Mouse (Mus musculus) heart, embryonic 14.5 days (tissue): ENCODE measurements around the gene Frmd8. TPM values are rescaled to one million over a fixed set of nuclear protein-coding genes. Genes with fewer than 3 reads are reported as not detected.
"Not testable (repeated sequence)": the region's sequence is repeated elsewhere in the genome, so short reads cannot be mapped to it uniquely, and the experiment has no call there.

Experiments used
- ATAC-seq: fragments of 200-750 bp; cut with Nextera tagmentation; 2 replicates; pipeline ENCODE4 v1.8.0; 2017; ENCODE audit warnings: low read depth, moderate TSS enrichment; ENCODE audit not compliant: insufficient number of reproducible peaks, insufficient read depth, low FRiP score
- H3K27ac ChIP-seq, 2 experiments: fragments of 200-500 bp in 1 of 2; fragments of 300-500 bp in 1 of 2; sonication (generic) in 1 of 2; replicated peaks in 1 of 2; 2 replicates each; pipeline ENCODE4 v1.5.1; 2012 to 2014; ENCODE audit warnings: low read depth in 2 of 2, low read length in 2 of 2, control low read depth in 1 of 2, mild to moderate bottlenecking in 1 of 2, mixed read lengths in 1 of 2; ENCODE audit not compliant: control insufficient read depth in 1 of 2, insufficient read depth in 1 of 2
- H3K27me3 ChIP-seq: fragments of 300-500 bp; sonication (generic); 2 replicates; pipeline ENCODE4 v1.6.1; 2014; ENCODE audit warnings: mild to moderate bottlenecking, low read length, control low read depth; ENCODE audit not compliant: control insufficient read depth, insufficient read depth
- H3K36me3 ChIP-seq: fragments of 300-500 bp; sonication (generic); 2 replicates; pipeline ENCODE4 v1.6.1; 2014; ENCODE audit warnings: mild to moderate bottlenecking, control low read depth, low read length, mixed read lengths; ENCODE audit not compliant: control insufficient read depth, insufficient read depth
- H3K4me1 ChIP-seq, 2 experiments: fragments of 200-500 bp in 1 of 2; fragments of 300-500 bp in 1 of 2; sonication (generic) in 1 of 2; 2 replicates each; pipeline ENCODE4 v1.6.1; 2012 to 2014; ENCODE audit warnings: low read length in 2 of 2, control low read depth in 1 of 2, mixed read lengths in 1 of 2; ENCODE audit not compliant: control insufficient read depth in 2 of 2, insufficient read depth in 2 of 2
- H3K4me2 ChIP-seq: fragments of 300-500 bp; sonication (generic); 2 replicates; pipeline ENCODE4 v1.6.1; 2014; ENCODE audit warnings: mild to moderate bottlenecking, low read length
- H3K4me3 ChIP-seq, 2 experiments: fragments of 200-500 bp in 1 of 2; fragments of 300-500 bp in 1 of 2; sonication (generic) in 1 of 2; 2 replicates each; pipeline ENCODE4 v1.5.1; 2012 to 2014; ENCODE audit warnings: low read length in 2 of 2, mild to moderate bottlenecking in 2 of 2, control low read depth in 1 of 2, low read depth in 1 of 2, moderate library complexity in 1 of 2; ENCODE audit not compliant: control insufficient read depth in 1 of 2, insufficient read depth in 1 of 2
- H3K9ac ChIP-seq: fragments of 300-500 bp; sonication (generic); 2 replicates; pipeline ENCODE4 v1.6.1; 2014; ENCODE audit warnings: mild to moderate bottlenecking, low read length
- H3K9me3 ChIP-seq: fragments of 300-500 bp; sonication (generic); 2 replicates; pipeline ENCODE4 v1.6.1; 2016; ENCODE audit warnings: low read length, control low read depth; ENCODE audit not compliant: control insufficient read depth
- WGBS: fragments of 180-500 bp; shearing (Covaris S2); extraction: QIAGEN DNeasy Blood & Tissue Kit; methylation state at CpG from one replicate; pipeline ENCODE4 v1.1.7; 2014; 5-methylcytosine and 5-hydroxymethylcytosine counted together
- polyA plus RNA-seq: library from polyadenylated mRNA; unstranded; fragments of >200 nt; fragmentation: Nextera tagmentation; extraction: Ambion mirVana; gene quantifications from 2 replicates; pipeline ENCODE4 v1.2.1, GENCODE M21; 2014

Frmd8 gene
- polyA plus RNA-seq, 1 experiment from 2014 or later: 18.5 TPM

- no peaks in the 10 kb centered on the region for H3K36me3 ChIP-seq
- no peaks in the 10 kb centered on the region for H3K9me3 ChIP-seq
- no peak overlapping the region for H3K27ac ChIP-seq
- H3K9ac ChIP-seq: no peak overlapping the region
- ATAC-seq: no peak; the same call in 1 of the 2 replicates
- no peak overlapping the region for H3K4me3 ChIP-seq
- no peaks in the 10 kb centered on the region for H3K27me3 ChIP-seq
- H3K4me1 ChIP-seq: peaks cover 0 to 10% of the 10 kb centered on the region in 2 experiments; a peak in 3 of 4 replicates
- WGBS: 9% methylated on average over 1 of the region's 1 CpGs
- no peak overlapping the region for H3K4me2 ChIP-seq
Measured at GRCm38 (mm10) chr19:5883935-5884334, 8.9 kb upstream of the Frmd8 start.

DNA sequence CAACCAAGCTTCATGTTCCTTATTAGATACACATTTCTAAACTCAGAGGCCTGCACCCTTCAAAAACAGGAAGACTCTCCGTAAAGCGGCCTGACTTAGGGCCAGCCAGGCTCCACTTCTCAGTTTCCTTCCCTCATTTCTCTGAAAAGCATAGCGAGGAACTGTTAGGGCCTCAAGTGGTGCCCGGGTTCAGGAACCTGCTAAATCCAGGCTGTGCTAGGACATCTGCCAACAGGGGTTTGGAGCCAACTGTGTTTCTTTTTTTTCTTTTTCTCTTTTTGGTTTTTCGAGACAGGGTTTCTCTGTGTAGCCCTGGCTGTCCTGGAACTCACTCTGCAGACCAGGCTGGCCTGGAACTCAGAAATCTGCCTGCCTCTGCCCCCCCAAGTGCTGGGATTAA is 7.0 kb upstream of the Frmd8 start:
- H3K36me3 ChIP-seq, H3K4me3 ChIP-seq, H3K4me2 ChIP-seq, H3K27me3 ChIP-seq, H3K9ac ChIP-seq, H3K9me3 ChIP-seq, H3K27ac ChIP-seq, ATAC-seq: not testable (repeated sequence)
- WGBS: 84% methylated on average over 5 of the region's 5 CpGs
- H3K4me1 ChIP-seq: peaks cover 3 to 28% of the 10 kb centered on the region in 2 experiments

DNA sequence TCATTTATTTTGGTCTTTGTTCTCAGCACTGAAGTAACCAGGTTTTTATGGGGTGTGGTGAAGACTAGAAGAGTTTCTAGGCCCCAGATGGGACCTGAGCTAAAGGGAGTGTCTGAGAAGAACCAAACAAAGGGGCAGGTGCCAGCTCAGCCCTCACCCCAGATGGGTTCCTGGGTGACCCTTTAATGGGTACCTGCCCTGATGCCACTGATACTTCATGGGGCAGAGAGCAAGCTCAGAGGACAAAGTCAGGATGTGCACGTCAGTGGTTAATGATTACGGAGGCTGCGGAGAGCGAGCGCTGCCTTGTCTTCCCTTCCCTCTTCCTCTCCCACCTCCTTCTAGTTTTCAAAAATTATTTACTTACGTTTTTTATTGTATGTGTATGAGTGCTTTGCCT is 6.1 kb upstream of the Frmd8 start:
- WGBS: 90% methylated on average over 6 of the region's 6 CpGs
- H3K36me3 ChIP-seq: no peaks in the 10 kb centered on the region
- H3K9me3 ChIP-seq: no peaks in the 10 kb centered on the region
- no peak overlapping the region for H3K9ac ChIP-seq
- no peak overlapping the region for H3K27ac ChIP-seq
- ATAC-seq: no peak
- no peaks in the 10 kb centered on the region for H3K27me3 ChIP-seq
- no peak overlapping the region for H3K4me2 ChIP-seq
- peaks cover 3 to 28% of the 10 kb centered on the region in 2 experiments for H3K4me1 ChIP-seq
- no peak overlapping the region for H3K4me3 ChIP-seq

- H3K36me3 ChIP-seq: no peaks in the 10 kb centered on the region
- H3K27me3 ChIP-seq: no peaks in the 10 kb centered on the region
- H3K9me3 ChIP-seq: no peaks in the 10 kb centered on the region
- 94% methylated on average over 7 of the region's 7 CpGs for WGBS
- no peak for ATAC-seq
- peaks cover 8 to 33% of the 10 kb centered on the region in 2 experiments for H3K4me1 ChIP-seq
- no peak overlapping the region for H3K4me2 ChIP-seq
- H3K4me3 ChIP-seq: no peak overlapping the region
- no peak overlapping the region for H3K27ac ChIP-seq
- H3K9ac ChIP-seq: no peak overlapping the region
Measured at GRCm38 (mm10) chr19:5879735-5880134, 4.7 kb upstream of the Frmd8 start.

- peak overlapping the region; percentile 50; the same call in 1 of the 2 replicates for H3K4me2 ChIP-seq
- no peak overlapping the region for H3K4me3 ChIP-seq
- no peaks in the 10 kb centered on the region for H3K9me3 ChIP-seq
- H3K27ac ChIP-seq: no peak overlapping the region
- 78% methylated on average over 3 of the region's 3 CpGs for WGBS
- peaks cover 8 to 35% of the 10 kb centered on the region in 2 experiments for H3K4me1 ChIP-seq
- ATAC-seq: no peak
- H3K9ac ChIP-seq: peak overlapping the region; percentile 67
- no peaks in the 10 kb centered on the region for H3K36me3 ChIP-seq
- no peaks in the 10 kb centered on the region for H3K27me3 ChIP-seq
Measured at GRCm38 (mm10) chr19:5878916-5879315, 3.8 kb upstream of the Frmd8 start.

- Histone ChIP-seq H3K9me3 (no peaks in the 10 kb centered on the region), H3K27me3 (no peaks in the 10 kb centered on the region), H3K9ac (peak overlapping the region; percentile 67), H3K36me3 (0 out of 2 replicates have a peak, but pooled peaks cover 5% of the 10 kb centered on the region), H3K4me2 (peak overlapping the region; percentile 50), H3K4me3 (peak overlapping the region in 1 of 2 experiments; percentile 25; a peak in 2 of 4 replicates), H3K27ac (peak overlapping the region in 1 of 2 experiments; percentile 76; a peak in 1 of 4 replicates), H3K4me1 (peaks cover 8 to 38% of the 10 kb centered on the region in 2 experiments)
- ATAC-seq: no peak
- 60% methylated on average over 7 of the region's 7 CpGs for WGBS
Measured at GRCm38 (mm10) chr19:5878362-5878722, 3.3 kb upstream of the Frmd8 start.

DNA sequence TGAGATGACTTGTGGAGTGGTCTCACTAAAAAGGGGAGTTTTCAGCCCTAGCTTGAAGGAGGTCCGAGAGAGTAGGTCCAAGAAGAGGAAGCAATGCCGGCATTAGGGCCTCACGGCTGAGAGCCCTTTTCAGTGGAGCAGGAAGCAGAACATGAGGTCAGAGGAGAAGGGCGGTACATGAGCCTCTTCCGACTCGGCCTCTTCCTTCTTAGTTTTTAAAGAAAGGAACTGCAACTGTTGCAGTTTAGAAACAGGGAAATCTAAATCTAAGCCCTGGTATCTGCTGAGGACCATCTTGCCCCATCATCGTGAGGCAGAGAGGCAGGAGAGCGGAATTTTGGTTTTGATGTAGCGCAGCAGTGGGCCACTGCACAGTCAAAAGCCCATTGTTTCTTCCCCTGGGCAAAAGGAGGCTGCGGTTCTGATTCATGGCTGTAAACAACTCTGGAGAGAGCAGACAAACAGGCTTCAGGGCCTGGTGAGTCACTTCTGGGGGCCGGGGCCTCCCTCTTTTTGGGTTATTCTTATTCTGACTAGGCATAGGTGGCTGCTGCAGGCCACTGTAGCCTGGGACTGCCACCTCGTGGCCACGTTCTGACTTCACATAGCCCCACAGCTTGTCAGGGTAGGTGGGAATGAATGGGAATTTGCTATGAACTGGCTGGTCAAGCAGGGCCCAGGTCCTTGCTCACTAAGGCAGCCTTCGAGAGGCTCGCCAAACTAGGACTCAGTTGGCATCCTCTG is 2.7 kb upstream of the Frmd8 start, which contains the start of gene Slc25a45:
TSS of gene Slc25a45 (plus strand) at position 191 of the 744 bp plus-strand sequence.
- H3K27ac ChIP-seq: peak within 1 kb of the TSS; percentile 76 to 79
- peaks cover 9% of the 10 kb centered on the region for H3K36me3 ChIP-seq
- ATAC-seq: no peak
- peak within 1 kb of the TSS; percentile 67 for H3K9ac ChIP-seq
- peak within 1 kb of the TSS; percentile 50 for H3K4me2 ChIP-seq
- no peaks in the 10 kb centered on the region for H3K9me3 ChIP-seq
- WGBS: 35% methylated on average over 15 of the region's 15 CpGs
- peak within 1 kb of the TSS; percentile 24 to 25 for H3K4me3 ChIP-seq
- no peaks in the 10 kb centered on the region for H3K27me3 ChIP-seq
- H3K4me1 ChIP-seq: peaks cover 9 to 42% of the 10 kb centered on the region in 2 experiments
